8 mouse cellular contexts compared by ENCODE assay signal in genomic region chr5:34525663-34526476, GRCm38 (mm10). TPM values are rescaled to one million over a fixed set of nuclear protein-coding genes. Genes with fewer than 3 reads are reported as not detected.
DNase-seq lines count a peak whose midpoint lies in the region; ATAC-seq and TF ChIP-seq lines count a peak whose summit lies in the region.

Gene Sh3bp2, plus strand, starts transcription at chr5:34525838.

- peak; percentile 92 for ATAC-seq in heart, embryonic 15.5 days (replicated peaks; ENCODE audit: insufficient number of reproducible peaks, insufficient read depth, low FRiP score, low read depth)
- peak; percentile 93 for ATAC-seq in liver, embryonic 14.5 days (ENCODE audit: insufficient read depth)
- ATAC-seq in stomach, embryonic 15.5 days (ENCODE audit: insufficient read depth, low FRiP score, low read depth), result peak; percentile 94

- peak within 1 kb of the TSS; percentile 75 for H3K27ac ChIP-seq in forebrain, embryonic 10.5 days
- peak within 1 kb of the TSS; percentile 56 for H3K27ac ChIP-seq in heart, embryonic 15.5 days
- H3K27ac ChIP-seq in liver, embryonic 14.5 days, result peak within 1 kb of the TSS; percentile 0
- H3K27ac ChIP-seq in stomach, embryonic 15.5 days, result peak within 1 kb of the TSS; percentile 40; the same call in 1 of the 2 replicates

- peak; percentile 45 for TF ChIP-seq CTCF in liver, embryonic 14.5 days (IDR thresholded peaks at IDR 0.05; ENCODE audit: low read depth)

- peaks cover 13% of the 10 kb centered on the region for H3K4me1 ChIP-seq in forebrain, embryonic 10.5 days
- peaks cover 18% of the 10 kb centered on the region for H3K4me1 ChIP-seq in heart, embryonic 15.5 days (replicated peaks)
- peaks cover 8 to 26% of the 10 kb centered on the region in 2 experiments for H3K4me1 ChIP-seq in liver, embryonic 14.5 days (replicated peaks; ENCODE audit: control insufficient read depth in 2 of 2, insufficient read depth in 2 of 2, low read length in 1 of 2)
- H3K4me1 ChIP-seq in stomach, embryonic 15.5 days, result 0 out of 2 replicates have a peak, but pooled peaks cover 4% of the 10 kb centered on the region

- peak within 1 kb of the TSS; percentile 73 for H3K9ac ChIP-seq in heart, embryonic 15.5 days
- H3K9ac ChIP-seq in liver, embryonic 14.5 days (replicated peaks), result peak within 1 kb of the TSS; percentile 46
- H3K9ac ChIP-seq in stomach, embryonic 15.5 days, result peak within 1 kb of the TSS; percentile 51

- H3K9me3 ChIP-seq in forebrain, embryonic 10.5 days, result no peaks in the 10 kb centered on the region
- no peaks in the 10 kb centered on the region for H3K9me3 ChIP-seq in heart, embryonic 15.5 days (replicated peaks)
- H3K9me3 ChIP-seq in liver, embryonic 14.5 days (ENCODE audit: control insufficient read depth, low read length), result no peaks in the 10 kb centered on the region
- no peaks in the 10 kb centered on the region for H3K9me3 ChIP-seq in stomach, embryonic 15.5 days

- peak; percentile 91 to 97 for DNase-seq in CD8-positive naive resting alpha-beta T cell, adult 2 months (ENCODE audit: low read depth in 2 of 2, low spot score in 2 of 2)
- peak; percentile 90 for DNase-seq in c-Kit-positive CD71-negative TER-119-negative erythroid progenitor cells, embryonic 14.5 days (ENCODE audit: low read depth)
- peak; percentile 90 for DNase-seq in forebrain, embryonic 10.5 days (ENCODE audit: extremely low spot score, low spot score)
- DNase-seq in kidney, postnatal 25 days, result peak; percentile 97 to 99
- DNase-seq in liver, embryonic 14.5 days (ENCODE audit: low read depth in 3 of 3, low spot score in 3 of 3), result peak; percentile 83 to 87 (median 83)
- DNase-seq in neural tube, embryonic 10.5 days (ENCODE audit: extremely low spot score, low spot score), result peak; percentile 89

- H3K4me2 ChIP-seq in heart, embryonic 15.5 days, result peak within 1 kb of the TSS; percentile 91
- peak within 1 kb of the TSS; percentile 59 for H3K4me2 ChIP-seq in liver, embryonic 14.5 days (ENCODE audit: low read depth)
- H3K4me2 ChIP-seq in stomach, embryonic 15.5 days, result peak within 1 kb of the TSS; percentile 94

- TF ChIP-seq EP300 in liver, embryonic 14.5 days (IDR thresholded peaks at IDR 0.05; ENCODE audit: low read depth), result no peak

- H3K36me3 ChIP-seq in forebrain, embryonic 10.5 days (replicated peaks), result no peaks in the 10 kb centered on the region
- no peaks in the 10 kb centered on the region for H3K36me3 ChIP-seq in heart, embryonic 15.5 days
- no peaks in the 10 kb centered on the region for H3K36me3 ChIP-seq in liver, embryonic 14.5 days (replicated peaks; ENCODE audit: control insufficient read depth, insufficient read depth, low read depth)
- H3K36me3 ChIP-seq in stomach, embryonic 15.5 days, result no peaks in the 10 kb centered on the region

- H3K27me3 ChIP-seq in forebrain, embryonic 10.5 days (ENCODE audit: poor library complexity, severe bottlenecking), result peaks cover 21% of the 10 kb centered on the region
- no peaks in the 10 kb centered on the region for H3K27me3 ChIP-seq in heart, embryonic 15.5 days
- H3K27me3 ChIP-seq in liver, embryonic 14.5 days (ENCODE audit: control insufficient read depth, insufficient read depth, low read length), result no peaks in the 10 kb centered on the region; the same call in 1 of the 2 replicates
- H3K27me3 ChIP-seq in stomach, embryonic 15.5 days (replicated peaks), result no peaks in the 10 kb centered on the region

- WGBS in forebrain, embryonic 10.5 days, result 2% methylated on average over 38 of the region's 38 CpGs
- WGBS in heart, embryonic 15.5 days, result 3% methylated on average over 38 of the region's 38 CpGs
- 1% methylated on average over 38 of the region's 38 CpGs for WGBS in liver, embryonic 14.5 days (ENCODE audit: insufficient replicate concordance)
- WGBS in stomach, embryonic 15.5 days, result 2% methylated on average over 38 of the region's 38 CpGs

- H3K4me3 ChIP-seq in forebrain, embryonic 10.5 days, result peak within 1 kb of the TSS; percentile 66
- H3K4me3 ChIP-seq in heart, embryonic 15.5 days, result peak within 1 kb of the TSS; percentile 70
- peak within 1 kb of the TSS; percentile 56 to 62 for H3K4me3 ChIP-seq in liver, embryonic 14.5 days (ENCODE audit: insufficient read depth in 1 of 2, low read depth in 2 of 2, low read length in 2 of 2)
- H3K4me3 ChIP-seq in stomach, embryonic 15.5 days (replicated peaks), result peak within 1 kb of the TSS; percentile 66

RNA-seq across cellular contexts. Expression of gene Sh3bp2, which starts in this region (rescaled TPM):
- polyA plus RNA-seq in forebrain, embryonic 10.5 days (2016; fragmentation: Nextera tagmentation; extraction: Ambion mirVana), result 7.7 and 11.7 TPM in 2 replicates
- 3.8 and 6.4 TPM in 2 replicates for polyA plus RNA-seq in heart, embryonic 15.5 days (2015; fragmentation: Nextera tagmentation; extraction: Ambion mirVana)
- 4.6 and 5.2 TPM in 2 replicates for polyA plus RNA-seq in liver, embryonic 14.5 days (2012; rRNA removed)
- 3.5 and 4.9 TPM in 2 replicates for polyA plus RNA-seq in liver, embryonic 14.5 days (2014; fragmentation: Nextera tagmentation; extraction: Ambion mirVana)
- polyA plus RNA-seq in stomach, embryonic 15.5 days (2015; fragmentation: Nextera tagmentation; extraction: Ambion mirVana), result 5.9 and 10.9 TPM in 2 replicates

Comparison
In these comparisons a context has a peak if more than half of its experiments do, and no peak if none do; other contexts are left out.
1. Peak in every context shown above with its lines: DNase-seq, ATAC-seq, H3K4me3 ChIP-seq and H3K27ac ChIP-seq.
2. H3K27ac ChIP-seq: peak in every context shown above with its lines; median percentile 75 in forebrain, embryonic 10.5 days; 56 in heart, embryonic 15.5 days; 40 in stomach, embryonic 15.5 days; 0 in liver, embryonic 14.5 days.